Mouse (Mus musculus) spleen, postnatal 10 days (tissue): ENCODE data around the gene Pde3b.
"Not testable (repeated sequence)": the region's sequence is repeated elsewhere in the genome, so short reads cannot be mapped to it uniquely, and the experiment has no call there.

ENCODE experiments used
- DNase-seq, 2 experiments: peaks; one replicate each; pipeline ENCODE4 v3.0.0; 2021 to 2022; ENCODE audit warnings: low spot score in 2 of 2

The Pde3b gene

DNA sequence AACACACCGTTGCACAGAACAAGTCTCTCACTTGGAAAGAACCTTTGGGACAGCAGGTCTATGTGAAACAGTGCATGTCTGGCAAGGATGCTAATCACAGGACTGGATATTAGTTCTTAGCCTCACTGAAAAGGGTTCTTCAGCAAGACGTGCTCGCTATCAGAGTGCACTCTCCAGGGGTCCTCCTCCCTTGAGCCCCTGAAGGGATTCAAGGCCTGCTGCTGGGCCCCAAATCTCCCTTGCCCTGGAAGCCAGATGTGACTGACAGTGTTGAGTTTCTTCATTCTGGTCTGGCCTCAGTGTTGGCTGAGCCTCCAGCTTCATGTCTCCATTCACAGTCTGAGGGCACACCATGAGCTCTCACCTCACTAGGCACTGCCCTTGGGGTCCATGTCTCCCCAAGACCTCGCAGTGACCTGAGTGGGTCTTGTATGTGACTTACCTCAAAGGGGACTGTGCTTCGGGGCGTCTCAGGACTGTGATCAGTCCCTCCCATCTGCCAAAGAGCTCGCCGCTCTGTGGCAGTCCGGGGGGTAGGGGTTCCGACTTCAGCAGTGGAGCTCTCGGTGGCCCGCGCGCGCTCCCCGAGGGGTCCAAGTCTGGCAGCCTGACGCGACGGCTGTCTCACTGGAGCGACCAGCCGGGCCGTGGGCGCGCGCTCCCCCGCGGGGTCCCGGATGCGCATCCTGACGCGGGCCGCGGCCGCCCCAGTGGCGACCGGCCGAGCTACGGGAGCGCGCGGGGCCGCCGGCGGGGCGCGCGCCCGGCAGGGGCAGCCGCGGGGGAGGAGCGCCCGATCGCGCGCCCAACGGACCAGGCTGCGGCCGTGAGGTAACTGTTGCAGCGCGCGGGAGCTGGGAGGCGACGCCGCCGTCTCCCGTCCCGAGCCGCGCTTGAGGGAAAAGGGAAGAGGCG lies at the start of gene Pde3b:
Gene Pde3b, plus strand, starts transcription at position 861 of the 915 bp plus-strand sequence.
- peak; percentile 34 to 67 for DNase-seq

DNA sequence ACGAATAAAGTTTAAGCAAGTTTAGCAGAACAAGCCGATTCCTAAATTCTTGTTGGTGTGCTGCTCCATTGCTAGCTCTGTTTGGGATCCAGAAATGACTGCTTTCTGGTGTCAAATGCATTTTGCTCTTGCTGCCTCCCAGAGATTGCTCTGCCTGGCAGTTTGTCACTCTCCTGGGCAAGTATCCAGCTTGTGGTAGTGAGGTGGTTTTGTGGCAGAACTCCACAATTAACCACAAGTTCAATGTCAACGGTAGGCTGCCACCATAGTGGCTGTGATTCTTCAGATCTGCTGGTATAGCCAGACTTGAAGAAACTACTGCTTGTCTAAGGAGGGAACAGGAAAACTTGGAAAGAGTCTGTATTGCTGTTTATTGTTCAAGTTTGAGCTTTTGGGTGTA lies 13.0 kb upstream of the Pde3b start:
- DNase-seq, result no peak

- peak; percentile 51 to 57 for DNase-seq
Observed at GRCm38 (mm10) chr7:114415336-114416020, 397 bp downstream of the Pde3b start.

DNA sequence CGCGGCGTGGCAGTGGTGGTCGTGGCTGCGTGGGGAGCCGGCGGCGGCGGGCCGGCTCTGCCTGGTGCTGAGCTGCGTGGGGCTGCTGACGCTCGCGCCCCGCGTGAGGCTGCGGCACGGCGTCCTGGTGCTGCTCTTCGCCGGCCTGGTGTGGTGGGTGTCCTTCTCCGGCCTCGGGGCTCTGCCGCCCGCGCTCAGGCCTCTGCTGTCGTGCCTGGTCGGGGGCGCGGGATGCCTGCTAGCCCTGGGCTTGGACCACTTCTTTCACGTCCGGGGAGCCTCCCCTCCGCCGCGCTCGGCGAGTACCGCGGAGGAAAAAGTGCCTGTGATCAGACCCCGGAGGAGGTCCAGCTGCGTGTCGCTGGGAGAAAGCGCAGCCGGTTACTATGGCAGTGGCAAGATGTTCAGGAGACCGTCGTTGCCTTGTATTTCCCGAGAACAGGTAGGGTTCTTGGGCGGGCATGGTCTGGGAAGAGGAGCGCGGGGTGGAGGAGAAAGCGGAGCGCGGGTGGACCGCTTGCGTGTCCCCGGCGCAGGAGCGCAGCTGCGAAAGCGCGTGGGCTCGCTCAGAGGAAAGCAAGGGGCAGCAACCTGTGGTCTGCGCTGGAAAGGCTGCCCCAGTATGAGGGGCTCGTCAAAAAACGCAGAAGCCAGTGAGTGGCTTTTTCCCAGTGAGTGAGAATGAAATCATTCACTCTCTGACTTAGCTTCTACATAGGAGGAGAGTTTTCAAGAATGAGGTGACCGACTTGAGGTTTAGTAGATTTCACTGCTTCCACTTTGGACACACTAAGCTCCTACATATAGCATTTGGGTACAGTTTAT lies 1.2 kb downstream of the Pde3b start:
- DNase-seq, result peak; percentile 50 to 52

DNA sequence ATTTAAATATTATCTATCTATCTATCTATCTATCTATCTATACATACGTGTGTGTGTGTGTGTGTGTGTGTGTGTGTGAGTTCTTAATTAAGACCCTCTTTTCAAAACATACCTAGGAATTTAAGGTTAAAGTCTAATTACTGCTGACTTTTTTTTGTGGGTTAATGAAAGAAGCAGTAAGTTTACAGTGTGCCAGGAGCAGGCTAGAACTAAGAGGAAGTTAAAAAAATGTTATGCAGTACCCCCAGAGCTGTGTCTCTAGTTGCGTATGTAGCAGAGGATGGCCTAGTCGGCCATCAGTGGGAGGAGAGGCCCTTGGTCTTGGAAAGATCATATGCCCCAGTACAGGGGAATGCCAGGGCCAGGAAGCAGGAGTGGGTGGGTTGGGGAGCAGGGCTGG lies 4.2 kb downstream of the Pde3b start:
- DNase-seq, result not testable (repeated sequence)

DNA sequence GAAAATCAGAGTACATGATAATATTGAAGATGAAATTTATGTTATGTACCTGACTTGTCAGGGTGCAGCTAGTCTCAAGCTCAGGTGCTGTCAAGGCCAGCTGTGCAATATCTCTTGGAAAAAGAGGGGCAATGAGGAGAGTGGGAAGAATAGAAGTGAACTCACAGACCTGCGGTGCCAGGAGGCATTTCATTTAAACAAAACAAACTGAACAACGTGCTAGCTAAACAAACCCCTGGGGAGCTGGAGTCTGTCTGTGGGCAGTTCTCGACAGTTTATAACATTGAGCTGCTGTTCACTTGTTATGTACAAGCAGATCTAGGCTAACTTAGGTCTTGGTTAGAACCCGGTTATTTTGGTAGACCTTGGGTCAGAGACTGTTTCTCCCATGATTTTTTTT lies 5.8 kb downstream of the Pde3b start:
- DNase-seq, result no peak

GRCm38 (mm10) chr7:114422224-114422623 lies 7.1 kb downstream of the Pde3b start:
- no peak for DNase-seq

DNA sequence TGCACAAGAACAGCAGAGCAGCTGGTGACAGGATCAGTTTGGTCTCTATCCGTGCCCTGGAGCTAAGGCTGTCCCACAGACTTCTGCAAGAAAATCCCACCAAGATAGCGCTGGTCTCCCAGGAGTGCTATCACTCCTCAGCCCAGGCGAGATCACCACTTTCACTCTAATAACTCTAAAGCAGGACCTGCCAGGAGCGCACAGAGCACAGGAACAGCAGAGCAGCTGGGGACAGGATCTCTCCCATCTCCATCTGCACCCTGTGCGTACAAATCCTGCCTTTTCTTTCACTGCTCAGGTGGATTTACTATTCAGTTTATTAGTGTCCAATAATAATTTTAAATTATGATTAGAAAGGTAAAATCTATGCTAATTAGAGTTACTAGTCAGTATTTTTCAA lies 14.7 kb downstream of the Pde3b start:
- DNase-seq, result no peak

DNA sequence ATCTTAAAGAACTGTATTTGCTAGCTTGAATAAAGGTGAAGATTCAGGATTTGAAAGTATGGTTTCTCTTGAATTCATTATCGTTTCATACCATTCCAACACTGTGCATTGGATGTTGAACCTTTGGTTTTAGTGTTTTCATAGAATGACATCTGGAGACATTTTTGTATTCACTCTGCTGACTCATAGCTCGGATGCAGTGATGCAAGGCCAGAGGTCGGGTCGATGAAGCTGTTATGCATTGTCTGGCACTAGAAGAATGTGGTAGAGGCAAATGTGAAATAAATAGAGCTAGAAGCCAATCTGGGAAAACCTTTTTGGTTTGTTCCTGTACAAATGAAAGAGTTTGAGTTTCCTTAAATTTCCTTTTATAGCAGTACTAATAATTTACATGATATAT lies 16.9 kb downstream of the Pde3b start:
- no peak for DNase-seq

GRCm38 (mm10) chr7:114439726-114440125 lies 24.6 kb downstream of the Pde3b start:
- no peak for DNase-seq

- no peak for DNase-seq
Observed at GRCm38 (mm10) chr7:114440494-114440893, 25.4 kb downstream of the Pde3b start.

DNA sequence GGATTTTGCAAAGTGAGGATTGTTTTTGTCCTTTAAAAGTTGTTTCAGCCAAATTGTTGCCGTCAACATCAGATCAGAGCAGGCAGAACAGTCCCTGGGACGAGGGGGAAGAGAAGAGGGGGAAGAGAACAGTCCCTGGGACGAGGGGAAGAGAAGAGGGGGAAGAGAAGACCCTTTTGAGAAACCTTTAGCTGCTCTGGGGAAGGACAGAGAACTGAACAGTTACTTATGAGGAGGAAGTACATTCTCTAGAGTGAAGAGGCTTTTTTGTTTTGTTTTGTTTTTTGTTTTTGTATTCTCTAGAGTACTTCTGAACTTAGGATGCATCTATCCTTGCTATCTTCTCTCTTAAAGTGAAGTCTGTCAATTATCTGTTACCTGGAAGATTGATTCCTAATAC lies 37.8 kb downstream of the Pde3b start:
- DNase-seq, result no peak

GRCm38 (mm10) chr7:114453300-114453990 lies 38.4 kb downstream of the Pde3b start:
- no peak for DNase-seq

- DNase-seq, result no peak
Observed at GRCm38 (mm10) chr7:114454858-114455257, 39.8 kb downstream of the Pde3b start.

GRCm38 (mm10) chr7:114456904-114457303 lies 41.8 kb downstream of the Pde3b start:
- DNase-seq, result no peak

- no peak for DNase-seq
Observed at GRCm38 (mm10) chr7:114459909-114460308, 44.8 kb downstream of the Pde3b start.

GRCm38 (mm10) chr7:114461727-114462126 lies 46.6 kb downstream of the Pde3b start:
- no peak for DNase-seq

DNA sequence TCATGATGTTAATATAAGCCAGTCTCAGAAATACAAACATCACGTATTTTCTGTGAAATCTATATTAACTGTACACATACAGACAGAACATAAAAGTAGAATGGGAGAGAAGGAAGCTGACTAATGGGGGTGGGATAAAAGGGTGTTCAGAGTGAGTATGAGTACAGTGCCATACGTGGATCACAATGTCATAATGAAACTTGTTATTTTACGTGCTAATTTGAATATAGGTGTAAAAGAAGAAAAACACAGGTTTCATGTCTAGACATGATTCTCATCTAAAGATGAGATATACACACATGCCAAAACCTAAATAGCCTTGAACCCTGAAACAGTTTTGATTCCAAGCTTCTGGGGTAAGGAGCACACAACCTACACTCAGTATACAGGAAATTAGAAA lies 51.3 kb downstream of the Pde3b start:
- DNase-seq, result no peak

- DNase-seq, result no peak
Observed at GRCm38 (mm10) chr7:114472471-114472870, 57.4 kb downstream of the Pde3b start.

DNA sequence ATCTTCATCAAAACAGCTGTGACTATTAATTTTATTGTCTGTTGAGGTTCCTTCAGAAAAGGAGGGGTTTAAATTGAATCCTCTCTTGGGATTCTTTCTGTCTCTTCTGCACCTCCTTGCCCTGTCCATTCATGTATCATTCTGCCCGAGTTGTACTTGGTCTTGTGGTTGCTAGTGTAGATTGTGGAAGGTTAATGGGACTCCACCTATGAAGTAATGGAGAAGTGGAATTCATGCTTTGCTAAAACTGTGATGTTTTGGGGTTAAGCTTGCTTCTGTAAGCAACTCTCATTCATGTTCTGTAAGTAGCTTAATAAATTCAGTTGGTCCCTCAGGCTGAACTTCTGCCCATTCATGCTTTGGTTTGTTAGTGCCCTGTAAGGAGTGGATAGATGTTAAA lies 59.8 kb downstream of the Pde3b start:
- DNase-seq, result no peak

GRCm38 (mm10) chr7:114477884-114478283 lies 62.8 kb downstream of the Pde3b start:
- no peak for DNase-seq

DNA sequence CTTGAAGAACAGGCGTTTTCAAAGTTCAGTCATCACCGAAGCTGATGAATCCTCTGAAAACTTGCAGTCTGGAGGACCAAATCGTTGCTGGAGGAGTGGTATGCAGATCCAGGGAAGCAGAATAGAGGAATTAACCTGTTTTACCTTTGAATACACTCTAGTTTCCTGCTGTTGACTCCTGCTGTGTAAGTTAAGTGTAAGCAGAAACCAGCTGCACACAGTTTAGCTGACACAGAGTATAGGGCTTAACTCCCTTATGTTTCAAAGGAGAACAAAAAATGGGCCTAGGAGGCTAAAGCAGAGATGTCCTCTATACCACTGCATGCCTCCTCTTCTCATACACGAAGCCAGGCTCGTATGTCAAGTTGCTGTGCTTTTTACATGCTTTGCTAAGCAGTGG lies 63.8 kb downstream of the Pde3b start:
- no peak for DNase-seq
